Mouse (Mus musculus) CH12.LX (cell line): Measurements from ENCODE around the gene Tcf21. TPM values are rescaled to one million over a fixed set of nuclear protein-coding genes. Genes with fewer than 3 reads are reported as not detected.

Experiments used
- DNase-seq: peaks from one replicate; pipeline ENCODE4 v3.0.0-alpha.2; 2013; ENCODE audit errors: extremely low read depth
- H3K27ac ChIP-seq: 2 replicates; pipeline ENCODE4 v1.5.1; 2012; ENCODE audit warnings: low read depth, mild to moderate bottlenecking, control low read depth, moderate library complexity; ENCODE audit not compliant: insufficient read depth
- H3K27me3 ChIP-seq: replicated peaks from 2 replicates; pipeline ENCODE3; 2012; ENCODE audit warnings: inconsistent platforms
- H3K36me3 ChIP-seq, 2 experiments: replicated peaks in 1 of 2; 2 replicates each; pipeline versions ENCODE3 to v1.6.1; 2012; ENCODE audit warnings: inconsistent platforms in 1 of 2, low read length in 1 of 2, mild to moderate bottlenecking in 1 of 2, mixed read lengths in 1 of 2, moderate library complexity in 1 of 2; ENCODE audit not compliant: control insufficient read depth in 1 of 2, insufficient read depth in 1 of 2
- H3K4me1 ChIP-seq, 2 experiments: 2 replicates each; pipeline ENCODE4 v1.6.1; 2012; ENCODE audit warnings: inconsistent platforms in 1 of 2, moderate library complexity in 1 of 2; ENCODE audit not compliant: insufficient read depth in 2 of 2, control insufficient read depth in 1 of 2
- H3K4me2 ChIP-seq: 2 replicates; pipeline ENCODE4 v1.6.1; 2012; ENCODE audit warnings: low read depth, mild to moderate bottlenecking, control low read depth; ENCODE audit not compliant: poor library complexity, insufficient read depth, severe bottlenecking
- H3K4me3 ChIP-seq, 3 experiments: fragments of 150-350 bp in 1 of 3; sonication (generic) in 1 of 3; replicated peaks in 1 of 3; 2 replicates each; pipeline versions ENCODE3 to v1.5.1; 2011 to 2012; ENCODE audit warnings: low read depth in 2 of 3, low read length in 2 of 3, mild to moderate bottlenecking in 2 of 3, moderate library complexity in 2 of 3, control low read depth in 1 of 3, improper control_type of control experiment in 1 of 3, inconsistent platforms in 1 of 3, mixed read lengths in 1 of 3; ENCODE audit not compliant: poor library complexity in 1 of 3
- H3K79me2 ChIP-seq: replicated peaks from 2 replicates; pipeline ENCODE4 v1.6.1; 2012; ENCODE audit warnings: mild to moderate bottlenecking, moderate library complexity; ENCODE audit not compliant: control insufficient read depth, poor library complexity, insufficient read depth, severe bottlenecking; ENCODE audit errors: extremely low read depth
- H3K9ac ChIP-seq: 2 replicates; pipeline ENCODE4 v1.6.1; 2012; ENCODE audit warnings: low read depth, mild to moderate bottlenecking, control low read depth, moderate library complexity; ENCODE audit not compliant: insufficient read depth
- H3K9me3 ChIP-seq: replicated peaks from 2 replicates; pipeline ENCODE3; 2012; ENCODE audit warnings: low read length, inconsistent platforms, mixed read lengths
- BHLHE40 ChIP-seq: IDR thresholded peaks from 2 replicates; pipeline ENCODE4 v1.6.1; 2011; ENCODE audit warnings: mild to moderate bottlenecking, low read depth, low read length, improper control_type of control experiment
- E2F4 ChIP-seq: IDR thresholded peaks from 2 replicates; pipeline ENCODE4 v1.6.1; 2011; ENCODE audit warnings: low read depth, low read length, improper control_type of control experiment; ENCODE audit not compliant: insufficient replicate concordance
- ELF1 ChIP-seq: IDR thresholded peaks from 2 replicates; pipeline ENCODE4 v1.6.1; 2014; ENCODE audit warnings: low read depth, mild to moderate bottlenecking, inconsistent platforms, low read length, improper control_type of control experiment
- ETS1 ChIP-seq: conservative IDR thresholded peaks from 2 replicates; pipeline ENCODE4 v1.6.1; 2012; ENCODE audit warnings: low read depth, mild to moderate bottlenecking, inconsistent platforms, low read length, improper control_type of control experiment, moderate library complexity
- GABPA ChIP-seq: IDR thresholded peaks from 2 replicates; pipeline ENCODE4 v1.6.1; 2012; ENCODE audit warnings: low read depth, low read length, improper control_type of control experiment, inconsistent platforms; ENCODE audit not compliant: insufficient replicate concordance
- HCFC1 ChIP-seq: IDR thresholded peaks from 2 replicates; pipeline ENCODE4 v1.6.1; 2012; ENCODE audit warnings: low read depth, mild to moderate bottlenecking, inconsistent platforms, low read length, improper control_type of control experiment
- IRF4 ChIP-seq: IDR thresholded peaks from 2 replicates; pipeline ENCODE4 v1.6.1; 2014; ENCODE audit warnings: low read depth, mild to moderate bottlenecking, inconsistent platforms, low read length, improper control_type of control experiment
- JUN ChIP-seq: IDR thresholded peaks from 2 replicates; pipeline ENCODE4 v1.6.1; 2011; ENCODE audit warnings: low read depth, mild to moderate bottlenecking, low read length, improper control_type of control experiment, moderate library complexity; ENCODE audit not compliant: insufficient read depth
- KAT2A ChIP-seq: IDR thresholded peaks from 2 replicates; pipeline ENCODE4 v1.6.1; 2012; ENCODE audit warnings: low read length, improper control_type of control experiment, inconsistent platforms; ENCODE audit not compliant: insufficient replicate concordance
- MAFK ChIP-seq: IDR thresholded peaks from 2 replicates; pipeline ENCODE4 v1.6.1; 2011; ENCODE audit warnings: low read length, improper control_type of control experiment; ENCODE audit not compliant: insufficient replicate concordance
- MEF2A ChIP-seq: IDR thresholded peaks from 2 replicates; pipeline ENCODE4 v1.6.1; 2014; ENCODE audit warnings: low read depth, mild to moderate bottlenecking, inconsistent platforms, low read length, improper control_type of control experiment, borderline replicate concordance
- PAX5 ChIP-seq: IDR thresholded peaks from 2 replicates; pipeline ENCODE4 v1.6.1; 2012; ENCODE audit warnings: low read length, inconsistent platforms, mixed read lengths
- TBP ChIP-seq: conservative IDR thresholded peaks from 2 replicates; pipeline ENCODE4 v1.6.1; 2011; ENCODE audit warnings: low read depth, low read length, improper control_type of control experiment
- USF2 ChIP-seq: conservative IDR thresholded peaks from 2 replicates; pipeline ENCODE4 v1.6.1; 2011; ENCODE audit warnings: low read depth, low read length, improper control_type of control experiment
- dilution Hi-C: fragments of 300-500 bp; cut with MboI; formaldehyde crosslinking; loops from 2 replicates; pipeline ENCODE4 v1.14.3; 2020; ENCODE audit warnings: low sequenced_read_pairs; ENCODE audit not compliant: extremely low pct_unique_long_range_greater_than_20kb, extremely low pct_ligation_motif_present
- in situ Hi-C: fragments of 300-500 bp; cut with MboI; formaldehyde crosslinking; loops from 3 replicates; pipeline ENCODE4 v1.14.3; 2019; ENCODE audit warnings: low sequenced_read_pairs, low pct_ligation_motif_present, low pct_unique_long_range_greater_than_20kb, mixed read lengths
- polyA plus RNA-seq: library from polyadenylated mRNA; unstranded; fragments of >175 nt; gene quantifications from 2 replicates; pipeline ENCODE4 v1.2.1, GENCODE M21; 2012; ENCODE audit warnings: low read depth; ENCODE audit not compliant: insufficient read length
- total RNA-seq, 2 experiments: library from RNA; depleted of rRNA; stranded (reverse); fragments of 300-350 nt in 1 of 2; fragments of >200 nt in 1 of 2; gene quantifications; 2 replicates each; pipeline ENCODE4 v1.2.3; 2012 to 2014

Gene Tcf21
- total and polyA plus RNA-seq, 3 experiments: not detected

DNA sequence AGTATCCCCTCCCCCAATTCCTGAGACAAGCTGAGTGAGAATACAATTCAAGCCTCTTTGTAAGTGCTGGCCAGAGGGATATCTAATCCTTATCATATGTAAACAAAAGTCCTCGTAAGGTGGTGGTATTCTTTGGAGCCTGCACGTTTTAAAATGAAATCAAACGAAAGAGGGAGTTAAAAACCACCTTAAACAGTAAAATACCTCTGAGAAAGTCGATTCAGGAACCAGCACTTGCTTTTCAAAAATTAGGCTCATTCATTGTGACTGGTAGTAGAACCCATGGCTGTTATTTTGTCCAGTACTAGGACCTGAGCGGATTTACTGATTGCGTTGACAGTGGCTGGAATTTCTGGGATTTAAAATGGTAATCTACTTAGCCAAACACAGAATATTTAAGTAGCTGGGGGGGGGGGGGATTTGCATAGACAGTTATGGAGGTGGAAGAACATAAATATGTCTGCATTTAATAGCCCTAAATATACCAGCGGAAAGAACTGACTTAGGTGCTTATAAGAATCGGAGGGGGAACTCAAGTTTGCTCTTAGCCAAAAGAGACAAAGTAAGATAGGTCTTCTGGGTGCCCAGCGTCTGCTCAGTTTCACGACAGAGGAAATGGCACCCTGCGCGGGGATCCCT, 1.3 kb downstream of the Tcf21 start:
- no peak overlapping the region for H3K9ac ChIP-seq
- H3K4me2 ChIP-seq: no peak overlapping the region
- H3K4me3 ChIP-seq: no peak overlapping the region
- no peak overlapping the region for H3K27ac ChIP-seq
- H3K27me3 ChIP-seq: no peaks in the 10 kb centered on the region
- no peaks in the 10 kb centered on the region for H3K9me3 ChIP-seq
- dilution Hi-C loops (no loop called here), in situ Hi-C loops (no loop called here)
- no peak for DNase-seq
- H3K4me1 ChIP-seq: no peaks in the 10 kb centered on the region
- no peak for TF ChIP-seq IRF4
- TF ChIP-seq ETS1: no peak
- TF ChIP-seq JUN: no peak
- no peak for TF ChIP-seq ELF1
- no peak for TF ChIP-seq MEF2A
- no peak for TF ChIP-seq BHLHE40
- TF ChIP-seq KAT2A: no peak
- no peak for TF ChIP-seq E2F4
- no peak for TF ChIP-seq TBP
- no peak for TF ChIP-seq HCFC1
- no peak for TF ChIP-seq USF2
- no peak for TF ChIP-seq PAX5
- no peaks in the 10 kb centered on the region for H3K79me2 ChIP-seq
- H3K36me3 ChIP-seq: no peaks in the 10 kb centered on the region

DNA sequence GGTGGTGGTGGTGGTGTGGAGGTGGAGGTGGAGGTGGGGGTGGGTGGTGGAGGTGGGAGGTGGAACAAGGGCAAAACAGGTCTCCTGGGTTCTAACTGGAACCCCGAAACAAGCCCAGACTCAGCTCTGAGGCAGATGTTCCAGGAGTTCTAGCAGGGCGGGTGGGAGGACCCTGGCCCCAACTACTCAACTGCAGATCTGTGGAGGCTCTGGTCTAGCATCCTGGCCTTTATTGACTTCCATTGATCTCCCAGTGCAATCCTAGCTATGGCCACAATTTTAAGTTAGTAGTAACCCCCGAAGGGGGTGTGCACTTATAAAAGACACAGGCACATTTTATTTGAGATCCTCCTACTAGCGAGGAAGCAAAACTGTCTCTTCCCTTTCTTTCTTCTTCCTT, 2.0 kb downstream of the Tcf21 start:
- DNase-seq: no peak
- Histone ChIP-seq H3K27ac (no peak overlapping the region), H3K27me3 (no peaks in the 10 kb centered on the region), H3K4me3 (no peak overlapping the region), H3K79me2 (no peaks in the 10 kb centered on the region), H3K4me1 (no peaks in the 10 kb centered on the region), H3K9me3 (no peaks in the 10 kb centered on the region), H3K9ac (no peak overlapping the region)
- in situ Hi-C loops (no loop called here), dilution Hi-C loops (no loop called here)
- no peak for TF ChIP-seq GABPA
- no peak for TF ChIP-seq MAFK
- TF ChIP-seq, all 38 proteins: peak for 0
- H3K4me2 ChIP-seq: no peak overlapping the region
- no peaks in the 10 kb centered on the region for H3K36me3 ChIP-seq
